Mouse (Mus musculus) heart, embryonic 15.5 days (tissue): ENCODE measurements at regions not wholly inside any gene's neighbourhood (a gene's known extent, or its start where the extent isn't known, plus 50 kb on each side); places are given as distances from the start of the nearest gene placed in this dataset.

Experiments used
- ATAC-seq: fragments of 200-750 bp; cut with Nextera tagmentation; replicated peaks from 2 replicates; pipeline ENCODE4 v1.8.0; 2017; ENCODE audit warnings: low read depth, moderate TSS enrichment; ENCODE audit not compliant: insufficient number of reproducible peaks, insufficient read depth, low FRiP score
- H3K27ac ChIP-seq: fragments of 300-500 bp; sonication (generic); 2 replicates; pipeline ENCODE4 v1.5.1; 2015; ENCODE audit warnings: mild to moderate bottlenecking, inconsistent platforms
- H3K27me3 ChIP-seq: fragments of 300-500 bp; sonication (generic); 2 replicates; pipeline ENCODE4 v1.6.1; 2015; ENCODE audit warnings: inconsistent platforms
- H3K36me3 ChIP-seq: fragments of 300-500 bp; sonication (generic); 2 replicates; pipeline ENCODE4 v1.6.1; 2015; ENCODE audit warnings: mild to moderate bottlenecking, inconsistent platforms
- H3K4me1 ChIP-seq: fragments of 300-500 bp; sonication (generic); replicated peaks from 2 replicates; pipeline ENCODE4 v1.6.1; 2015; ENCODE audit warnings: inconsistent platforms
- H3K4me2 ChIP-seq: fragments of 300-500 bp; sonication (generic); 2 replicates; pipeline ENCODE4 v1.6.1; 2015; ENCODE audit warnings: inconsistent platforms, mild to moderate bottlenecking, moderate library complexity
- H3K4me3 ChIP-seq: fragments of 300-500 bp; sonication (generic); 2 replicates; pipeline ENCODE4 v1.5.1; 2015; ENCODE audit warnings: mild to moderate bottlenecking, inconsistent platforms
- H3K9ac ChIP-seq: fragments of 300-500 bp; sonication (generic); 2 replicates; pipeline ENCODE4 v1.6.1; 2015; ENCODE audit warnings: mild to moderate bottlenecking, inconsistent platforms
- H3K9me3 ChIP-seq: fragments of 300-500 bp; sonication (generic); replicated peaks from 2 replicates; pipeline ENCODE4 v1.6.1; 2016; ENCODE audit warnings: inconsistent platforms
- WGBS: fragments of 180-500 bp; shearing (Covaris S2); methylation state at CpG from one replicate; pipeline ENCODE4 v1.1.7; 2015; ENCODE audit warnings: mixed read lengths; 5-methylcytosine and 5-hydroxymethylcytosine counted together

DNA sequence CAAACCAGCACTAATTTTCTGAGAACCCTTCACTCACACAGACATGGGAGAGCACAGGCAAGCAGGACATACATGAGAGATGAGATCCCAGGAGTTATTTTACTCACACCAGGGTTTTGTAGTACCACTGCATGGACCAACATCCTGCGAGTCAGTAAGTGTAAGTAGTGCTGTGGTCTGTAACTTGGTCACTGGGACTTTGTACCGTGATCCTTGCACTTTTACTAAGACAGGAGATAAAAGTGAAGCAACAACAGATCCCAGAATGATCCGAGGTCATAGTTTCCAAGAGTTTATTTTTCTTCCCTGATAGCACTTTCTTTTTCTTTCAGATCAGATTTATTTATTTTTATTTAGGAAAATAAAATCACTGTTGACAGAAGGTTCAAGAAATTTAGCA lies 54.1 kb upstream of the Mtap start:
- no peak overlapping the region for H3K9ac ChIP-seq
- H3K27ac ChIP-seq, result no peak overlapping the region
- H3K4me1 ChIP-seq, result no peaks in the 10 kb centered on the region
- no peaks in the 10 kb centered on the region for H3K9me3 ChIP-seq
- H3K4me2 ChIP-seq, result no peak overlapping the region
- H3K27me3 ChIP-seq, result no peaks in the 10 kb centered on the region
- ATAC-seq, result no peak
- H3K4me3 ChIP-seq, result no peak overlapping the region
- 32% methylated on average over 3 of the region's 3 CpGs for WGBS
- H3K36me3 ChIP-seq, result no peaks in the 10 kb centered on the region

DNA sequence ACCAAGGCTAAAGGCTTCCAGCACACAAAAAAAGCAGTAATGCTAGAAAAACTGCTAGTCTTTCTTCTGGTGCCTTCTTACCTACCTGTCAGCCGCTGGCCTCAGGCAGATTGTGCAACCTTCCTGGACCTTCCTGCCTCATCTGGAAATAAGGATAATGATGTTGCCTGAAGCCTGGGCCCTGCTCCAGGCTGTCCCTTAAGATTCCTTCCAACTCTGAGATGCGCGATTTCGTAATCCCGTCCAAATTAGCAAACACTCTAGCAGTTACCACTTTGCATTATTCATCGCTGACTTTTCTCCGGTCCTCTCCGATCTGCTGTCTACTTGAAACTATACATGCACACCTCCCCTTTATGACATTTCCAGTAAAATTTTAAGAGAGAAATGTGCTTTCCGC lies 58.4 kb upstream of the Mtap start:
- Histone ChIP-seq H3K4me3 (no peak overlapping the region), H3K9me3 (no peaks in the 10 kb centered on the region), H3K27ac (no peak overlapping the region), H3K9ac (no peak overlapping the region), H3K27me3 (no peaks in the 10 kb centered on the region), H3K4me1 (no peaks in the 10 kb centered on the region), H3K36me3 (no peaks in the 10 kb centered on the region), H3K4me2 (no peak overlapping the region)
- WGBS, result 86% methylated on average over 9 of the region's 9 CpGs
- no peak for ATAC-seq

DNA sequence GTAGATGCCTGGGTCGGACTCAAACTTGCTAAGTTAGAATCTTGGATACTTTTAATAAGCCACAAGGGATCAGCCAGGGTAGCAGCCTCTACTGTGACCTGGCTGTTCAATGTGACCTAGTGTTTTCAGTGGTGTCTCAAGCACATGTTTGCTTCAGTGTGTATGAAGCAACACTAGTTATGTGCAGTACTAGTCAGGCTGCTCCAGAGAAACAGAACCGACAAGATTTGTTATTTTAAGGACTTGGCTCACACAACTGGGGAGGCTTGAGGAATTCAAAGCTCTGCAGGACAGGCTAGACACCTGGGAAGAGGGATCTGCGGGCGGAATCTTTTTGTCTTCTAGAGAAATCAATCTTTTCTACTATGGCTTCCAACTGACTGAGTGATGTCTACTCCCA lies 62.2 kb upstream of the Mtap start:
- H3K36me3 ChIP-seq, result no peaks in the 10 kb centered on the region
- H3K4me2 ChIP-seq, result no peak overlapping the region
- no peaks in the 10 kb centered on the region for H3K9me3 ChIP-seq
- no peak overlapping the region for H3K9ac ChIP-seq
- 58% methylated on average over 4 of the region's 4 CpGs for WGBS
- no peak overlapping the region for H3K4me3 ChIP-seq
- no peak overlapping the region for H3K27ac ChIP-seq
- no peaks in the 10 kb centered on the region for H3K4me1 ChIP-seq
- no peak for ATAC-seq
- H3K27me3 ChIP-seq, result no peaks in the 10 kb centered on the region

DNA sequence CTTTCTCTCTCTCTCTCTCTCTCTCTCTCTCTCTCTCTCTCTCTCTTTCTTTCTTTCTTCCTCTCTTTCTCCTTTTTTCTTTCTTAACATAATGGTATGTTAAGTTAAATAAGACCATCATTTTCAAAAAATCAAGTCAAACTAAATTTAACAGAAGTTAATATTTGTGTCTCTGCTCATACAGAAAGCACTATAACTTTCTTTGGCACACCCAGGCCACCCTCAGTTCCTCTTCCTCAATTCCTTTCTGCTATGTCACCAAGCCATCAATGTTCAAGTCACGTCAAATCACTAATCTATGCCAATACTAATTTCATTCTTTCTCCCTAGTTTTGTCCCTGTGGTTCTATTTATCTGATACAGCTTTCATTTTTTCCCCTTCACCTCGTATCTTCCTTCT lies 66.5 kb upstream of the Mtap start:
- H3K4me2 ChIP-seq, result no peak overlapping the region
- 66% methylated on average over 2 of the region's 2 CpGs for WGBS
- H3K4me3 ChIP-seq, result no peak overlapping the region
- ATAC-seq, result no peak
- H3K4me1 ChIP-seq, result no peaks in the 10 kb centered on the region
- H3K27me3 ChIP-seq, result no peaks in the 10 kb centered on the region
- no peaks in the 10 kb centered on the region for H3K36me3 ChIP-seq
- H3K27ac ChIP-seq, result no peak overlapping the region
- no peaks in the 10 kb centered on the region for H3K9me3 ChIP-seq
- no peak overlapping the region for H3K9ac ChIP-seq

DNA sequence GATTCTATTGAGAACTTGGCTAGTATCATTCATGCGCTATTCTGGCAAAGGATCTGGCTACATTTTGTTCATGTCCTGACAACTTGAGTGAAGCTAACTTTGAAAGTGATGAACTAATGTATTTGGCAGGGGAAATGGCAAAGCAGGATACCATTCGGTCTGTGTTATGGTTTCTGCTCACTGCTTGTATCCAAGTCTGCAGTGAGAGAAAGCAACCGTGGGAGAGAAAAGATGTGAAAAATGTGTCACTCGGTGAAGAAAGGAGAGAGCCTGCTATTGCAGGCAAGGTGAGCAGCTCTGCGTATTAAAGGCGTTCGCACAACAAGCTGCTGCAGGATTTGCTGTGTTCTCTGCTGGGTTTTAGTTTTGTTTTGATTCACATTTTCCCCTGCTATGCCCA lies 72.5 kb upstream of the Mtap start:
- WGBS, result 75% methylated on average over 7 of the region's 7 CpGs
- H3K4me3 ChIP-seq, result no peak overlapping the region
- H3K27me3 ChIP-seq, result no peaks in the 10 kb centered on the region
- no peak overlapping the region for H3K4me2 ChIP-seq
- no peaks in the 10 kb centered on the region for H3K9me3 ChIP-seq
- no peak overlapping the region for H3K27ac ChIP-seq
- no peaks in the 10 kb centered on the region for H3K36me3 ChIP-seq
- H3K4me1 ChIP-seq, result no peaks in the 10 kb centered on the region
- ATAC-seq, result no peak
- H3K9ac ChIP-seq, result no peak overlapping the region

DNA sequence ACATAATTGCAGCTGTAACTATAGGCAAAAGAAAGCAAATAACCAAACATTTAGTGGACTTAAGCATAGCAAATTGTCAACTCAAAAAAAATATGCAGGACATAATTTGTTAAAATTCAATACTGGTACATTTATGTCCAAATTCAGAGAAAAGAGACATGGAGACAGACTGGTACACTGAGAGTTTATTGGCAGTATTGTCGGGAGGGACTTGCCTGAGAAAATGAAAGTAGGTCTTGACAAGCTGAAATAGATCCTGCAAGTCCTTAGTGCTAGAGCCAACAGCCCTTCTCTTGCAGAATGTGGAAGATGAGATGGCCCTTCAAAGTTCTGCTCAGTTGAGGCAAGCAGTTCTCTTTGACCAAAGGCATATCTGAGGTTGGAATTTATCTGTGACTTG lies 74.5 kb upstream of the Mtap start:
- Histone ChIP-seq H3K9me3 (no peaks in the 10 kb centered on the region), H3K9ac (no peak overlapping the region), H3K4me2 (no peak overlapping the region), H3K4me3 (no peak overlapping the region), H3K4me1 (no peaks in the 10 kb centered on the region), H3K27ac (no peak overlapping the region), H3K27me3 (no peaks in the 10 kb centered on the region), H3K36me3 (no peaks in the 10 kb centered on the region)
- WGBS, result 71% methylated on average over 1 of the region's 1 CpGs
- ATAC-seq, result no peak

DNA sequence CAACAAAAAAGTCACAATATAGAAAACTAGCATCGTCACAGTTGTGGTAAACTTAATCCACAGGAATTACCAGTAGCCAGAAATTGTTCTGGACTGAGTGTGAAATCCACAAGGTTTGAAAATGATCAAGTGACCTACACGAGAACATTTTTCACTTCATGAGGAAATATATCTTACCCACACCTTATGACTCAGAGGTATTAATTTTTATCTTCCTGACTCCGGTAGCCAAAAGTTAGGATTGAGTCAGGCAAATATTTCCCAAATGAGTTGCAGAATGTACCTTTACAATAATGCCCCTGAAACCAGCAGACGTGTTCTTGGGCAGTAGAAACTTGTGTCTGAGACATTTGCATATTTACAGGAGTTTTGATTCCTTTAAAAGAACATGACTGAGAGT lies 75.3 kb upstream of the Mtap start:
- H3K4me1 ChIP-seq, result no peaks in the 10 kb centered on the region
- H3K9me3 ChIP-seq, result no peaks in the 10 kb centered on the region
- no peak overlapping the region for H3K27ac ChIP-seq
- no peak overlapping the region for H3K4me2 ChIP-seq
- H3K36me3 ChIP-seq, result no peaks in the 10 kb centered on the region
- no peaks in the 10 kb centered on the region for H3K27me3 ChIP-seq
- no peak overlapping the region for H3K9ac ChIP-seq
- no peak overlapping the region for H3K4me3 ChIP-seq
- WGBS, result 83% methylated on average over 4 of the region's 4 CpGs
- ATAC-seq, result no peak

DNA sequence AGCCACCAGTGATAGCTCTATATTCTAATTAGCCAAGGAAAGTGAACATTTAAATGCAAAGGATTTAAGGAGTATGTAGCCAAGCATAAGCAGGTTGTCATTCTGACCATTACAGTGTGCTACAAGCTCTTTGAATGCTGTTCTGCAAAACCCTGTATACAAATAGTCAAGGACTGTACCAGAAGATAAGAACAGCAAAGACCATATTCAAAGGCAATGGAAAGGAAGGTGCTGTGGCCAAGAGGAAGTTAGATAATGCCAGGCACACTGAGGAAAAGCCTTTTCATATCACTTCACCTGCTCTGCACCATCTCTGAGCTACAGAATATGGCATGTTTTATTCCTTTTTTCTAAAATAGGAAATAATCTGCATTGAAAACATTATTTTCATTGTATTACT lies 79.3 kb upstream of the Mtap start:
- Histone ChIP-seq H3K36me3 (no peaks in the 10 kb centered on the region), H3K27me3 (no peaks in the 10 kb centered on the region), H3K4me3 (no peak overlapping the region), H3K27ac (no peak overlapping the region), H3K4me1 (no peaks in the 10 kb centered on the region), H3K9me3 (no peaks in the 10 kb centered on the region), H3K4me2 (no peak overlapping the region), H3K9ac (no peak overlapping the region)
- no peak for ATAC-seq

DNA sequence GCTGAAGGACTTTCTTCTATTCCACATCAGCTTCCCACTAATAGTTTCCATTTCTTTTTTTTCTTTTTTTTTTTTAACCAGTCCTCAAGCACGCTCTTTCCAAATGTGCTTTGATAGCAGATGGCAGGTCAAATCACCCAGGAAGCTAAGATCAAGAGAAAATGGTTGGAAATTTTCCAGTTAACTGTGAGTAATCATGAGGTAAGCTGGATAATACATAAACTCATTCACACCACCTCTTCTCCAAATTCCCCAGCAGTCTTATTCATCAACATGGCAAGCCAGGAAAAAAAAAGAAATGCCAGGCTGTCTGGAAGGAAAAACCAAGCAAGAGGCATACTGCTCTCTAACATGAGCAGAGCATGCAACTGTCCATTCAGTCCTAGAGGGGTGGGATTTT lies 79.8 kb upstream of the Mtap start:
- WGBS, result 83% methylated on average over 1 of the region's 1 CpGs
- Histone ChIP-seq H3K27ac (no peak overlapping the region), H3K9me3 (no peaks in the 10 kb centered on the region), H3K4me3 (no peak overlapping the region), H3K36me3 (no peaks in the 10 kb centered on the region), H3K4me1 (no peaks in the 10 kb centered on the region), H3K4me2 (no peak overlapping the region), H3K9ac (no peak overlapping the region), H3K27me3 (no peaks in the 10 kb centered on the region)
- no peak for ATAC-seq

DNA sequence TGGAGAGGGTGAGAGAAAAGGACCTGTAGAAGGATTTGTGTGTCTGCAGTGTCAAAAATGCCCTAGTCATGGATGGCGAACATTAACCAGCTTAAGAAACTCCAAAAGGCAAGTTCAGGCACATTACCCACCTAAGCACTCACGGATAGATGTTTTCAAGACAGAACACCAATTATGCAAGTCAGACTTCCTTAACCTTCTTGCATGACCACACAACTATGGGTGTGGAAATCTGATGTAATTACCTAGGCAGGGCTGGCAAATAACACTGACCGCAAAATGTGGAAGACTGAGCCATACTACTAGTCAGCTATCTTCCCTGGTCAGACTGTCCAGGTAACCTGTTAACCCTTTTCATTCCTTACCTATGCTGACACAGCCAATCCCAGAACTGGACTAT lies 81.0 kb upstream of the Mtap start:
- no peak for ATAC-seq
- Histone ChIP-seq H3K27ac (no peak overlapping the region), H3K9me3 (no peaks in the 10 kb centered on the region), H3K4me1 (no peaks in the 10 kb centered on the region), H3K4me3 (no peak overlapping the region), H3K36me3 (no peaks in the 10 kb centered on the region), H3K27me3 (no peaks in the 10 kb centered on the region), H3K4me2 (no peak overlapping the region), H3K9ac (no peak overlapping the region)
- 85% methylated on average over 3 of the region's 3 CpGs for WGBS

DNA sequence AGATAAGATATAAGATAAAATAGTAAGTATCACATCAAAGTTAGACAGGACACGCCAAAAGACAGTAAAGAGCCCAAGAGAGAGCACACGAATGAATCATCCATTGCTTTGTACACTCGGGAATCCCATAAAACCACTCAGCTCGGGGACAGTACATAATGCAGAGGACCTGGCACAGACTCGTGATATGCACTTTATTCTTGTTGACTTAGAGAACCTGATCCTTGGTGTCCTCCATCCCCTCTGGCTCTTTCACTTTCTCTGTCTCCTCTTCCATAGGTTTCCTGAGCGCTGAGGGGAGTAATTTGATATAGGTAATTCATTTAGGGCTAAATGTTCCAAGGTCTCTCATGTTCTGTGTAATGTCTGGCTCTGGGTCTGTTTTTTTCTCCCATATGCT lies 83.3 kb upstream of the Mtap start:
- Histone ChIP-seq H3K9me3 (no peaks in the 10 kb centered on the region), H3K36me3 (no peaks in the 10 kb centered on the region), H3K4me2 (no peak overlapping the region), H3K4me3 (no peak overlapping the region), H3K27ac (no peak overlapping the region), H3K9ac (no peak overlapping the region), H3K27me3 (no peaks in the 10 kb centered on the region), H3K4me1 (no peaks in the 10 kb centered on the region)
- ATAC-seq, result no peak
- 58% methylated on average over 6 of the region's 6 CpGs for WGBS

DNA sequence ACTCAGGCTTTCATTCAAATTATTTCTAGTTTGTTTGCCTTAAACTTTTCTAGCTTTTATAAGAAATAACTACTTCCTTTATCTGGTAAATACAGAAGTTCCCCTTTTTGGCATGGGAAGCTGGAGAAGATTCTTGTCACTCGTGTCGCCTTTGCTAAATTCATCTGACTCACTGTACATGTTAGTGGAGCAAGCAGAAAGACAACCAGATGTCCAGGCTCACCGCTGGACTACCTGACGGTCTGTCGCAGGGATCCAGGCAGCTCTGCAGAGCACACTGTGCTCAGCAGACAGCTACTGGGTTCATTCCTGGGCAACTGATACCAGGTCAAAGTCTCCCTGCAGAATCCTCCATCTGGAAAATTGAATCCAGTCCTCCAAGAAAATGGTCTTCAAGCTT lies 85.0 kb upstream of the Mtap start:
- Histone ChIP-seq H3K4me1 (no peaks in the 10 kb centered on the region), H3K4me3 (no peak overlapping the region), H3K36me3 (no peaks in the 10 kb centered on the region), H3K27me3 (no peaks in the 10 kb centered on the region), H3K9ac (no peak overlapping the region), H3K4me2 (no peak overlapping the region), H3K27ac (no peak overlapping the region), H3K9me3 (no peaks in the 10 kb centered on the region)
- 53% methylated on average over 5 of the region's 5 CpGs for WGBS
- no peak for ATAC-seq
